Mouse (Mus musculus): ENCODE results near the gene Phlda3. TPM values are rescaled to one million over a fixed set of nuclear protein-coding genes. Genes with fewer than 3 reads are reported as not detected.

The Phlda3 gene
- polyA plus RNA-seq, 1 experiment: 147 TPM

DNA sequence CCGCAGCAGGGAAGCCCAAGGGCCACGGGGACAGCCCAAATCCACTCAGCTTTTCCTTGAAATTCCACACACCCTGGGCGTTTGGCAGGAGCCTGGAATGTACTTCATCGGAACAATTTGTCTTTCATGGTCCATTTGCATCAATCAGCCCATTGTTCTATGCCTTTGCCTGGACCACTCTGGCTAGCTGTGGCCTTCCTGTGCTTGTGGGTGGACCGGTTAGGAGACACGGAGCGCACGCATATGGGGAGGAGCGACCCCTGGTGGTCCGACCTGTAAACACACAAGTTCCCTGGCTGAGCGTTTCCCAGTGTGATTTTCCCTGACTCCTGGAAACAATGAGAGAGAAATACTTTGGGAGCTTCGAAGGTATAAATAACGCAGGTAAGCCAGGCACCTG is 15.3 kb downstream of the Phlda3 start:
- TF ChIP-seq POLR2A (IDR thresholded peaks at IDR 0.05; ENCODE audit: low read depth, low read length) (no peak), CTCF (IDR thresholded peaks at IDR 0.05; ENCODE audit: borderline replicate concordance, insufficient read depth, low read length) (peak; percentile 99)
- H3K4me1 ChIP-seq (ENCODE audit: control insufficient read depth, insufficient read depth, low read length): no peaks in the 10 kb centered on the region
- no peak overlapping the region for H3K4me3 ChIP-seq (ENCODE audit: insufficient read depth, low read length)
- no peak overlapping the region for H3K27ac ChIP-seq (ENCODE audit: insufficient read depth, low read length)

DNA sequence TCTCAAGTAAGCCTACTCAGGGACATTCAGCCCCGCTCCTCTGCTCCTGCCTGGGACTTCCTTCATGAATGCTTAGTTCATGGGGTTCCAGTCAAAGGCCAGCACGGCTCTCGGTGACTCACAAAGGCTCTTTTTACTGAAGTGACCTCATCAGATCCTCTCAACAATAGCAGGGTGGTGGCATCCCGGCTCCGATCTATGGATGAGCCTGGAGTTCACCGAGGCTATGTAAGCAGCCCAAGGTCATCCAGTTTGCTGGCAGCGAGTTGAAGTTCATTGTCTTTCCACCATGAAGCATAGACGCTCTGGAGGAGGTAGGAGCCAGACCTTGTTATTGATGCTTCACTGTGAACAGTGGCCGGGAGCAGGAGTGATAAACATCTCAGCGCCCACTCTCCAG is 16.9 kb downstream of the Phlda3 start:
- Histone ChIP-seq H3K27ac (ENCODE audit: insufficient read depth, low read length) (no peak overlapping the region), H3K4me1 (ENCODE audit: control insufficient read depth, insufficient read depth, low read length) (no peaks in the 10 kb centered on the region), H3K4me3 (ENCODE audit: insufficient read depth, low read length) (no peak overlapping the region)
- TF ChIP-seq CTCF (IDR thresholded peaks at IDR 0.05; ENCODE audit: borderline replicate concordance, insufficient read depth, low read length) (no peak), POLR2A (IDR thresholded peaks at IDR 0.05; ENCODE audit: low read depth, low read length) (no peak)

DNA sequence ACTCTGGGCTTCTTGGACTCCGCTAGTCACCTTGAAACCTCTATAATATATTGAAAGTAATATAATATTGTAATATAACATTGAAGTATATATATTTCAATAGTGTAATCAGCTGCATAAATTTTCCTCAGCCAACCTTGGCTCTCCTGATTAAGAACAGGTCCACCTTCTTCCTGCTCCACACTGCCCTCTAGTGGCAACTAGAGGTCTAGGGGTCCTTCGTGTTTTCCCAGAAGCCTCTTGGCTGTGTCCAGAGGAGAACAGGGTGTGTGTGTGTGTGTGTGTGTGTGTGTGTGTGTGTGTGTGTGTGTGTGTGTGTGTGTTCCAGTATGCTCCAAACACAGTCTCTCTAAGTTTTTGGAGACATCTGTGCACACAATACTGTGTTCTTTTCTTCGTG is 21.9 kb downstream of the Phlda3 start:
- Histone ChIP-seq H3K27ac (ENCODE audit: insufficient read depth, low read length) (no peak overlapping the region), H3K4me3 (ENCODE audit: insufficient read depth, low read length) (no peak overlapping the region), H3K4me1 (ENCODE audit: control insufficient read depth, insufficient read depth, low read length) (0 out of 2 replicates have a peak, but pooled peaks cover 3% of the 10 kb centered on the region)
- TF ChIP-seq CTCF (IDR thresholded peaks at IDR 0.05; ENCODE audit: borderline replicate concordance, insufficient read depth, low read length) (peak; percentile 54; the same call in 1 of the 2 replicates), POLR2A (IDR thresholded peaks at IDR 0.05; ENCODE audit: low read depth, low read length) (no peak)

DNA sequence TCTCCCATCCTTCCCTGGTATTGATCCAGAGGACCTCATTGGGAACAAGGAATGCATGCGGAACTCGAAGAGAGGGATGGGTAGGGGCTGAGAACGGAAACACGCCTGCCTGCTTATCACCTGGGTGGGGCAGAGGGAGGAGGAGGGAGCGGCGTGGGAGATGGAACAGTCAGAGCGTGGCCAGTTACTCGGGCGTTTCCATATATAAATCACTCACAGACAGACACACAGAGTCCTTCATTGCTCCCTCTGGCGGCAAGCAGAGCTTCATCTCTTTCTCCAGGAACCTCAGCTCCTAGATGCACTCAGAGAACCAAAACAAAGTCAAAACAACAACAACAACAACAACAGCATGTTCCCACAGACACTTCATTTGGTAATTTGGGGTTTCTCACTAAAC is 22.8 kb downstream of the Phlda3 start:
- H3K27ac ChIP-seq (ENCODE audit: insufficient read depth, low read length): no peak overlapping the region
- 0 out of 2 replicates have a peak, but pooled peaks cover 7% of the 10 kb centered on the region for H3K4me1 ChIP-seq (ENCODE audit: control insufficient read depth, insufficient read depth, low read length)
- TF ChIP-seq CTCF (IDR thresholded peaks at IDR 0.05; ENCODE audit: borderline replicate concordance, insufficient read depth, low read length) (no peak), POLR2A (IDR thresholded peaks at IDR 0.05; ENCODE audit: low read depth, low read length) (no peak)
- H3K4me3 ChIP-seq (ENCODE audit: insufficient read depth, low read length): no peak overlapping the region

DNA sequence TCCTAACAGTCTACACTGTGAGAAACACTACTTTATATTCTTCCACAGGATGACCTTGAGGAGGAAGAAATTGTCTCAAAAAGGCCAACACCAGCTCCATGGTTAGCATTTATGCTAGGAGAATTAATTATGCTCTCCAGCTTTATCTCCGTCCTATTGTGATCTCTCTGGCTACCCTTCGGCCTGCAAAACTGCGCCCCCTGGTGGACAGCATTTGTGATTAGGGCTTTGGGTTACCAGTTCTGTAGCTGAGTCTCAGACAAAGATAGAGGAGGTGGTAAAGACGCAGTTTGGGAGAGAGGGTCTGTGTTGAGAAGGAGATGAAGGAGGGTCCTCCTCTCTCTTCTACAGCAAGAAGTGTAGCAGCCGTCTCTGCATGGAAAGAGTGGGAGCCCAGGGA is 23.9 kb downstream of the Phlda3 start:
- no peak overlapping the region for H3K27ac ChIP-seq (ENCODE audit: insufficient read depth, low read length)
- H3K4me1 ChIP-seq (ENCODE audit: control insufficient read depth, insufficient read depth, low read length): 0 out of 2 replicates have a peak, but pooled peaks cover 8% of the 10 kb centered on the region
- TF ChIP-seq CTCF (IDR thresholded peaks at IDR 0.05; ENCODE audit: borderline replicate concordance, insufficient read depth, low read length): peak; percentile 60; the same call in 1 of the 2 replicates
- no peak for TF ChIP-seq POLR2A (IDR thresholded peaks at IDR 0.05; ENCODE audit: low read depth, low read length)
- H3K4me3 ChIP-seq (ENCODE audit: insufficient read depth, low read length): no peak overlapping the region

DNA sequence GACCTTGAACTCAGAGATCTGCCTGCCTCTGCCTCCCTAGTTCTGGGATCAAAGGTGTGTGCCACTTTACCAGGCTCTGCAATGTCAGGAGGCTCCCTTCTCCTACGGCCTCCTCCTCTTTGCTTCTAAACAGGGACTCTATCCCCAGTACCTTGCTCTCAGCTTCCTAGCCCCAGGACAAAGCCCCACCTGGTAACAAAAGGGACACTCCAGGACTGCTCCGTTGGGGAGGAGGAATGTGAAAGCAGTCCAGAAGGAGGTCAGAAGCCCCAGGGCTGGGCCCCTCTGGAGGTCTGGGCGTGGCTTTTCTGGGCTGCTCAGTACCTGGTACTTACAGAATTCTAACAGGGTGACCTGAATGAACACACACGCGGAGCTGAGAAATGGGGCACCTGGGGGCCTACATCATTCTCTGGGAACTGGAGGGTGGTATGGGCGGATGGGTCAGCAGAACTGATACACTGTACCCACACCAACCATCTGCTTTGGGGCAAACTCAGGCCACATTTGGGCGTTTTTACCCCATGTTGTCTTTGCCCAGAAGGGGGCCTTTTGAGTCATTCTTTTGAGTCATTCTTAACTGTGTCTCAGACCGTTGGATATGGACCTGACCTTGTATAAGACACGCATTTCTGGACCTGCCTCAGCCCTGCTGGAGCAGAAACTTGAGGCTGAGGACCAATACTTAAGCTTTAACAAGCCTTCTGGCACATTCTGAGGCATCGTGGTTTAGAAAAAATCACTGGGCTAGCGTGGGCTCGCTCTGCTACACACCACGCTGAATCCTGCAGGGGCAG is 26.4 kb downstream of the Phlda3 start:
- Histone ChIP-seq H3K4me3 (ENCODE audit: insufficient read depth, low read length) (no peak overlapping the region), H3K4me1 (ENCODE audit: control insufficient read depth, insufficient read depth, low read length) (0 out of 2 replicates have a peak, but pooled peaks cover 8% of the 10 kb centered on the region), H3K27ac (ENCODE audit: insufficient read depth, low read length) (no peak overlapping the region)
- TF ChIP-seq CTCF (IDR thresholded peaks at IDR 0.05; ENCODE audit: borderline replicate concordance, insufficient read depth, low read length) (no peak), POLR2A (IDR thresholded peaks at IDR 0.05; ENCODE audit: low read depth, low read length) (no peak)

DNA sequence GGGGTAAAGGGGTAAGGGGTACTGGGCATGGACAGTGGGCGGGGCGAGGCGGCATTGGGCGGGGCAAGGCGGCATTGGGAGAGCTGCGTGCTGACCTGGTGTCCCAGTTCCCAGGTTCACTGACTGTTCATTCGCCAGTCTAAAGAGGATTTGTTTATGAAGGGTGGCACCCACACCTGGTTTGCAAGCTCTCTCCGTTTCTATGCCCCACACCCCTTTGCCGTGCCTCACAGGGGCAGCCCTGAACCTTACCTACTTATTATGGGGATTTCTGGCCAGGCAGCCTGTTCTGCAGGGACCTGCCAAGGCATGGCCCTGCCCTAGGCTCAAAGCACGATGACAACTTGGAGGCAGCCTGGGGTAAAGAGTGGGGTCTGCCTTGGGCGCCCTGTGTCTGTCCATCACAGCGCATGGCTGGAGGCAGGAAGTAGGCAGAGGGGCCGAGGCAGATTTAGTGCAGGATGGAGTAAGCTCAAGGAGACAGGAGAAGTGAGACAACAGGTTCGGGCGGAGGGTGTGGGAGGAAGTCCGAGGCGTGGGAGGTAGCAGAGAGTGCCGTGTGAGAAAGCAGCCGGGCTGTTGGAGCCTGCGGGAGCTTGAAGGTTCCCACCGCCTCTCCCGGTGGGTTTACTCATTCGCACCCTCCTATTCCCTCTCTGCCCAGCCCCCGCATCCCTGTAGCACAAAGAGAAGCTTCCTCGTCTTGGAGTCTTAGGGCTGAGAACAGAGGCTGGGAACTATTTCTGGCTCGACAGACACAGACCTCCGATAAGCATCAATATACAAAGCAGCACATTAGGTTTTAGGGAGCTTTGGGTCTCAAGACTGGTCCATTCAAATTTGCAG is 27.7 kb downstream of the Phlda3 start:
- no peak overlapping the region for H3K27ac ChIP-seq (ENCODE audit: insufficient read depth, low read length)
- TF ChIP-seq POLR2A (IDR thresholded peaks at IDR 0.05; ENCODE audit: low read depth, low read length) (0 out of 2 replicates have a peak, but pooled peaks have one; percentile 22), CTCF (IDR thresholded peaks at IDR 0.05; ENCODE audit: borderline replicate concordance, insufficient read depth, low read length) (no peak)

DNA sequence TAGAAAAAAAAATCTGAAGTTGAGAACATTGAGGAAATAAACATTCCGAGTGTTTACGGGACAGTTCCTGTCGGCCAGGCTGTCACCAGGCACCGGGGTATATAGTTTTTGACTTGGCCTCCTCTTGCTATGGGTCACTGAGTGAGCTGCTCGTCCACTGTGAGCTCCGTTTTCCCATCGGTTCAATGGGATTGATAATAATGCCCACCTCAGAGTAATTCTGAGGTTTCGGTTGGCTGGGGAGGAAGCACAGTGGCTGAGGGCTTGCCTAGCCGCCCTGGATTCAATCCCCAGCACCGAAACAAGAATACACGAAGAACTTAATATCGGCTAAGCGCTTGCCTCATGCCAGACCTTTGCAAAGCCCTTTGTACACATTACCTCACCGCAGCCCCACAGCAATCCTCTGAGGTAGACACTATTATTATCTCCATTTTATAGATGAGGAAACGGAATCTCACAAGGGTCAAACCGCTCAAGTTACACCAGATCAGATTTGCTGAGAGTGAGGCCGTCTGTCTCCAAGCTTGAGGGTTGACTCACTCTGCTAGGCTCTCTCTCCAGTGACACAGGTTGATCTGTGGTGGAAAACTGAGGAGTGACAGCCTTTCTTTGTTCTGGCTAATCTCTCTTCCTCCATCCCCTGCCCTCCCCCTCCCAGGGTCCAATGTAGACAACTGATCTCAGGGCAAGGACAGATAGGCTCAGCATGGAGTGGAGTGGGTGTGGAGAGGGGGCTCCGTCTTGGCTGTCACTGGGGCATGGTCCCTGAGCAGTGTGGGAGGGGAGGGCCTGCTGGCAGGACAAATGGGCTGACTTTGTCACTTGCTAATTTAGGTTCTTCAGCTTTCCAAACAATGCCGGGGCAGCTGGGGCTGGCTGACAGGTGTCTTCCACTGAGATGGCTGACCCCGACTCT is 28.6 kb downstream of the Phlda3 start:
- Histone ChIP-seq H3K4me3 (ENCODE audit: insufficient read depth, low read length) (no peak overlapping the region), H3K4me1 (ENCODE audit: control insufficient read depth, insufficient read depth, low read length) (0 out of 2 replicates have a peak, but pooled peaks cover 8% of the 10 kb centered on the region), H3K27ac (ENCODE audit: insufficient read depth, low read length) (no peak overlapping the region)

More for the DNA sequence above, 27.7 kb downstream of the Phlda3 start:
- Histone ChIP-seq H3K4me1 (ENCODE audit: control insufficient read depth, insufficient read depth, low read length) (0 out of 2 replicates have a peak, but pooled peaks cover 8% of the 10 kb centered on the region), H3K4me3 (ENCODE audit: insufficient read depth, low read length) (no peak overlapping the region)

DNA sequence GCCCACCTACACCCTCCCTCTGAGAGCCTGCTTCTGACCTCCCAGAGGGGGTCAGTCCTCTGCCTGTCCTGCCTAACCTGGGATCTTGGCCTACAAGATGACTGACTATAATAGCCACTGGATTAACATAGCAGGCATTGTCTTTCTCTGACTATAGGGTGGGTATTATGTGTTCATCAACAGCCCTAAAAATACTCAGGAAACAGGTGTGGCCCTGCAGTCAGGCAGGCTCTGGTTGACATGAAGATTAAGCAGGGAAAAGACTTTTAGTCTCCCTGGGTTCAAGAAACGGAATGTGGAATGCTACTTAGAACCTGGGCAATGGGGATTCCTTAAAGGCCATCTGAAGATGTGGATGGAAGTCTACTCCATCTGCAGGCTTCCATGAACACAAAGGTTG is 32.6 kb downstream of the Phlda3 start:
- Histone ChIP-seq H3K27ac (ENCODE audit: insufficient read depth, low read length) (no peak overlapping the region), H3K4me3 (ENCODE audit: insufficient read depth, low read length) (no peak overlapping the region), H3K4me1 (ENCODE audit: control insufficient read depth, insufficient read depth, low read length) (0 out of 2 replicates have a peak, but pooled peaks cover 3% of the 10 kb centered on the region)
- TF ChIP-seq CTCF (IDR thresholded peaks at IDR 0.05; ENCODE audit: borderline replicate concordance, insufficient read depth, low read length) (no peak), POLR2A (IDR thresholded peaks at IDR 0.05; ENCODE audit: low read depth, low read length) (no peak)

More for the DNA sequence above, 28.6 kb downstream of the Phlda3 start:
- no peak for TF ChIP-seq CTCF (IDR thresholded peaks at IDR 0.05; ENCODE audit: borderline replicate concordance, insufficient read depth, low read length)
- no peak for TF ChIP-seq POLR2A (IDR thresholded peaks at IDR 0.05; ENCODE audit: low read depth, low read length)
